Mouse (Mus musculus) lung, adult 2 months (tissue): ENCODE data around the gene Ctnnal1.

Experiments used
- CTCF ChIP-seq: fragments of 200-500 bp; IDR thresholded peaks from 2 replicates; pipeline ENCODE4 v1.5.1; 2011; ENCODE audit warnings: mild to moderate bottlenecking, low read length, control low read depth; ENCODE audit not compliant: insufficient read depth
- POLR2A ChIP-seq: fragments of 200-500 bp; IDR thresholded peaks from 2 replicates; pipeline ENCODE4 v1.6.1; 2011; ENCODE audit warnings: low read depth, mild to moderate bottlenecking, control low read depth, low read length, borderline replicate concordance; ENCODE audit errors: extremely low read depth

GRCm38 (mm10) chr4:56831013-56831609, 33.9 kb downstream of the Ctnnal1 start:
- TF ChIP-seq CTCF (no peak), POLR2A (no peak)
